Mouse (Mus musculus): ENCODE measurements around the gene Mrpl43. TPM values are rescaled to one million over a fixed set of nuclear protein-coding genes. Genes with fewer than 3 reads are reported as not detected.
"Not testable (repeated sequence)": the region's sequence is repeated elsewhere in the genome, so short reads cannot be mapped to it uniquely, and the experiment has no call there.

The Mrpl43 gene
- polyA plus RNA-seq, 1 experiment from 2014 or later: 60.2 TPM

DNA sequence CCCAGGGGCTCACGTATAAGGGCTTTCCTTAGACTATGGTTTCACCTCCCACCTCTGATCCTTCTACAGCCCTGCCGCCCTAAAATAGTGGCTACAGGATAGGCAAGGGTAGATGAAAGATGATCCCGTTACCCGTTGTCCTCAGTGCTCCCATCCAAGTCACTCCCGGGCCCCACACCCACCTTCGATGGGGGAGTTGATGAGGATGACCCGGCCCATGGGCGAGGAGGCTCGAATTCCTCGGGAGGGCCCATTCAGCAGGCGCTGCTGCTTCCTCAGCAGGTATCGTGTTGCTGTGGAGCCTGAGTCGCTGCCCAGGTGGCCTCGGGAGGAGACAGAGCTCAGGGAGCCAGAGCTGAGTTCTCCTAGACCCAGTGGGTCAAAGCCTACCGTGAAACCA lies 39.0 kb upstream of the Mrpl43 start:
- H3K27me3 ChIP-seq: peaks cover 57% of the 10 kb centered on the region
- no peaks in the 10 kb centered on the region for H3K9me3 ChIP-seq (replicated peaks)
- no peak for ATAC-seq (replicated peaks; ENCODE audit: insufficient number of reproducible peaks, insufficient read depth, low FRiP score, low read depth)
- peaks cover 26% of the 10 kb centered on the region for H3K4me1 ChIP-seq (replicated peaks)
- H3K4me3 ChIP-seq: no peak overlapping the region
- no peaks in the 10 kb centered on the region for H3K36me3 ChIP-seq
- 35% methylated on average over 15 of the region's 15 CpGs for WGBS
- H3K4me2 ChIP-seq: no peak overlapping the region
- no peak overlapping the region for H3K27ac ChIP-seq
- H3K9ac ChIP-seq: no peak overlapping the region

DNA sequence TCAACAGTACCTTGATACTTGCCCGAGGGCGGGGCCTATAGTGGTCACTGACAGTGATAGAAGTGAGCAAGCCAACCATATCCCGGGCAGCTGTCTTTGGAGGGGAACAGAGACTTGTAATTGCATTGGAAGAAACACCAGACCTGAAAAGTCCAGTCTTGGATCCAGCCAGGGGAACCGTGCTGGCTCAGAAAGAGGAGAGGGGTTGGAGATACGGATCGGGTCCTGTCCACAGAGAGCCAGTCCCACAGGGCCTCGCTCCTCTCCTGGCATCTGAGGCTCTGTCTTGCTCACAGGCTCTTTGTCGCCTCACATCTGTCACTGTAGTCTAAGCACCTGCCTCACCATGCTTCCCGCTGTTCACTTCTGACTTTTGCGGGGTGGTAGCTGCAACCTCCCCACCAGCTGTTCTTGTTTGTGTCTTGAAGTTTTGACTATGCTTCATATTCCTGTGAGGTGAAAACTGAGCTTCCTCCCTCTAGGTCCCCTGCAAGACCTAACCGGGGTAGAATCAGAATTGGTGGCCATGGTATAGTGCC lies 38.2 kb upstream of the Mrpl43 start:
- peaks cover 65% of the 10 kb centered on the region for H3K27me3 ChIP-seq
- no peak for ATAC-seq (replicated peaks; ENCODE audit: insufficient number of reproducible peaks, insufficient read depth, low FRiP score, low read depth)

DNA sequence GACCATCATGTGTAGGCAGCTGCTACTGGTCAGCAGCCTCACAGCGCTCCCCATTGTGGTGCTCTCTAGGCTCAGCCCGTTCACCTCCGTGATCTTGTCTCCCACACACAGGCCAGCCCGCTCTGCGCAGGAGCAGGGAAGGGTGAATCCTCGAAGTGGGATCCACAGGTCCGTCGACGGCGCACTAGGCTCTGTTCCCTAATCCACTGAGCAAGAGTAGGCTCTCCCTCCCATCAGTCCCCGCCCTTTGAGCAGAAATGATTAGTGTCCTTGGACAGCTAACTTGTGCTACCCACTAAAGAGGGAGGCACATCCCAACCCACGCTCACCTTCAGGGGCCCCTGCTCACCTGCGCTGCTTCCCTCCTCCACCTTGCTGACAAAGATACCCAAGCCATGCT lies 34.0 kb upstream of the Mrpl43 start:
- Histone ChIP-seq H3K27ac (no peak overlapping the region), H3K9me3 (replicated peaks) (no peaks in the 10 kb centered on the region), H3K36me3 (no peaks in the 10 kb centered on the region), H3K27me3 (peaks cover 84% of the 10 kb centered on the region), H3K4me1 (replicated peaks) (no peaks in the 10 kb centered on the region), H3K4me2 (no peak overlapping the region), H3K4me3 (no peak overlapping the region), H3K9ac (no peak overlapping the region)
- 51% methylated on average over 13 of the region's 13 CpGs for WGBS
- no peak for ATAC-seq (replicated peaks; ENCODE audit: insufficient number of reproducible peaks, insufficient read depth, low FRiP score, low read depth)

More for the DNA sequence above, 38.2 kb upstream of the Mrpl43 start:
- Histone ChIP-seq H3K4me2 (no peak overlapping the region), H3K27ac (no peak overlapping the region), H3K9ac (no peak overlapping the region), H3K9me3 (replicated peaks) (no peaks in the 10 kb centered on the region), H3K4me3 (no peak overlapping the region), H3K36me3 (no peaks in the 10 kb centered on the region), H3K4me1 (replicated peaks) (peaks cover 25% of the 10 kb centered on the region)
- WGBS: 68% methylated on average over 11 of the region's 11 CpGs

- H3K9me3 ChIP-seq (replicated peaks); ATAC-seq (replicated peaks; ENCODE audit: insufficient number of reproducible peaks, insufficient read depth, low FRiP score, low read depth); H3K27ac ChIP-seq; H3K9ac ChIP-seq; H3K4me2 ChIP-seq; H3K36me3 ChIP-seq; H3K4me3 ChIP-seq; H3K4me1 ChIP-seq (replicated peaks): not testable (repeated sequence)
- H3K27me3 ChIP-seq: peaks cover 64% of the 10 kb centered on the region
- 83% methylated on average over 7 of the region's 7 CpGs for WGBS
Measured at GRCm38 (mm10) chr19:45038198-45038597, 32.0 kb upstream of the Mrpl43 start.

GRCm38 (mm10) chr19:45036867-45037266 lies 30.6 kb upstream of the Mrpl43 start:
- 27% methylated on average over 16 of the region's 16 CpGs for WGBS
- no peak overlapping the region for H3K9ac ChIP-seq
- no peak overlapping the region for H3K4me3 ChIP-seq
- peaks cover 52% of the 10 kb centered on the region for H3K27me3 ChIP-seq
- H3K36me3 ChIP-seq: no peaks in the 10 kb centered on the region
- H3K9me3 ChIP-seq (replicated peaks): no peaks in the 10 kb centered on the region
- H3K27ac ChIP-seq: no peak overlapping the region
- no peak for ATAC-seq (replicated peaks; ENCODE audit: insufficient number of reproducible peaks, insufficient read depth, low FRiP score, low read depth)
- peaks cover 13% of the 10 kb centered on the region for H3K4me1 ChIP-seq (replicated peaks)
- no peak overlapping the region for H3K4me2 ChIP-seq

DNA sequence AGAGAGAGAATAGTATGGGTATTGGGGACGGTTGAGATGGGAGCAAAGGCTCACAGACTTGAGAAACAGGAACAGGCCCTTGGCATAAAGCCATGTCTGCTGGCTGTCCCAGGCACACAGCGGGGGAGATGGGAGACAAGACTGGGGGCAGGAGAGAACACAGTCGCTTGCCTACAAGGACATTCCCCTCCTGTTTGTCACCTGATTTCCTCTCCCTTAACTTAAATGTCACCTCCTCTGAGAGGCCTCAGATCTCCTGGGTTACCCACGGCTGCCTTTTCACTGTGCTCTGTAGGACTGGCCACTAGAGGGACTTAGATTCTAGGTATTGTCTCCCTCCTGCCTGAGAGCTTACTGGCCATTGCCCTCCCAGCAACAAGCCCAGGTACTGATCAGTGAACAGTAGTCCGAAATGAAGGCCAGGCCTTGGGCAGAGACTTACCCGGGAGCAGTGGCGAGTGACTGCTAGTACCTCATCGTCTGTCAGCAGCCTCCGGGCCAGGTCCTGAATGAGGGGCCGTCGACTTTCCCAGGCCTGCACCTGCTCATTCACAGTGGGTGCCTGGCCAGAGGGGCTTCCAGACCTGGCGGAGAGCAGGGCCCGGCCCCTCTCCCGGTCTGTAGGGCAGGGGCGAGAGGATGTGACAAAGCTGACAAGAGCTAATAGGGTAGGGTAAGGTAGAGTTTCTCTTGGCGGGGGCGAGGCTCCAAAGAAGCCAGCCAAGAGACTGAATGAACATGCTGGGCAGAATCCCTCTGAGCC lies 26.5 kb upstream of the Mrpl43 start:
- ATAC-seq (replicated peaks; ENCODE audit: insufficient number of reproducible peaks, insufficient read depth, low FRiP score, low read depth): no peak
- peaks cover 7% of the 10 kb centered on the region for H3K36me3 ChIP-seq
- peaks cover 17% of the 10 kb centered on the region for H3K27me3 ChIP-seq
- peaks cover 32% of the 10 kb centered on the region for H3K4me1 ChIP-seq (replicated peaks)
- H3K27ac ChIP-seq: peak overlapping the region; percentile 54
- H3K9me3 ChIP-seq (replicated peaks): no peaks in the 10 kb centered on the region
- H3K4me2 ChIP-seq: 0 out of 2 replicates have a peak overlapping the region, but pooled peaks have one; percentile 15
- no peak overlapping the region for H3K4me3 ChIP-seq
- H3K9ac ChIP-seq: 0 out of 2 replicates have a peak overlapping the region, but pooled peaks have one; percentile 28
- WGBS: 47% methylated on average over 17 of the region's 17 CpGs

- Histone ChIP-seq H3K9ac (no peak overlapping the region), H3K4me1 (replicated peaks) (peaks cover 37% of the 10 kb centered on the region), H3K4me3 (no peak overlapping the region), H3K27me3 (peaks cover 11% of the 10 kb centered on the region), H3K27ac (no peak overlapping the region), H3K9me3 (replicated peaks) (no peaks in the 10 kb centered on the region), H3K4me2 (no peak overlapping the region), H3K36me3 (peaks cover 16% of the 10 kb centered on the region)
- peak; percentile 35; the same call in 1 of the 2 replicates for ATAC-seq (replicated peaks; ENCODE audit: insufficient number of reproducible peaks, insufficient read depth, low FRiP score, low read depth)
- 15% methylated on average over 4 of the region's 4 CpGs for WGBS
Measured at GRCm38 (mm10) chr19:45031780-45032179, 25.5 kb upstream of the Mrpl43 start.

DNA sequence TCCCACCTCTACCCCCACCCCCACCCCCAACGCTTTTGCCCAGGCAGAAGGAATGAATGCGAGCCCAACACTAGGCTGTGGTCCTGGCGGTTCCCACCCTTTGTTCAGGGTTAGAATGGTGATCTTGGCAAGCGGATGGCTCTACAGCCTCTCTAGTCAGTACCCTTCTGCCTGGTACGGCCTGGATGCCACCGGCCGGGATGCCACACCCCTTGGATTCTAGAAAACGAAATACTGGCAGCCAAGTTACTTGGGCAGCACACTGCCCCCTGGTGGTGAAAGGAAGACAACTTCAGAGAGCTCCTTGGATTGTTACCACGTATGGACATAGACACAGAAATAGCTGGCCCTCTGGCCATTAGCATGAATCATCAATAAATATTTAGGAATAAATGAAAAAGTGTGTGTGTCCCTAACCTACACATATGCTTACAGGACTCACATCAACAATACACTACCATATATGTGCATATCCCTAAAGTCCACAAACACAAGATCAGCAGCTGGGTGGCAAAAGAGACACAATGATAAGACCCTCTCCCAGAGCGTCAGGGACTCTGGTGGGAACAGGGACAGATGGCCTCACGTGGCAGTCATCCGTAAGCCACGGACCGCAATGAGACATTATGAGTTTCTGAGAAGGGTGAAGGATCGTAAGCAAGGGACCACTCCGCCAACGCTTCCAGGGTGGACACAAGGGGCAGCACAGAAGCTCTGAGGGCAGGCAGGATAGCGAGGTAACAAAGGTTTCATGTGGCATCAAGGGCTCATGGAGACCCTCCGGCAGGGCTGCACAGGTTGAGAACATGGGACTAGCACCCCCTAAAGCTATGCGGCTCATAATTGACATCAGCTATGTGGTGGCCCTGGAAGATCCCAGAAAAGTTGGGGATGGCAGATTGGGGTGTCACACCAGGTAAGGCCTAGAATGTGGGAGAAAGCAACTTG lies 24.8 kb upstream of the Mrpl43 start:
- Histone ChIP-seq H3K36me3 (peaks cover 24% of the 10 kb centered on the region), H3K27ac (peak overlapping the region; percentile 35), H3K9me3 (replicated peaks) (no peaks in the 10 kb centered on the region), H3K4me2 (peak overlapping the region; percentile 57), H3K4me3 (peak overlapping the region; percentile 16), H3K27me3 (peaks cover 4% of the 10 kb centered on the region; the same call in 1 of the 2 replicates), H3K9ac (no peak overlapping the region), H3K4me1 (replicated peaks) (peaks cover 39% of the 10 kb centered on the region)
- 36% methylated on average over 20 of the region's 20 CpGs for WGBS
- peak; percentile 40 for ATAC-seq (replicated peaks; ENCODE audit: insufficient number of reproducible peaks, insufficient read depth, low FRiP score, low read depth)

DNA sequence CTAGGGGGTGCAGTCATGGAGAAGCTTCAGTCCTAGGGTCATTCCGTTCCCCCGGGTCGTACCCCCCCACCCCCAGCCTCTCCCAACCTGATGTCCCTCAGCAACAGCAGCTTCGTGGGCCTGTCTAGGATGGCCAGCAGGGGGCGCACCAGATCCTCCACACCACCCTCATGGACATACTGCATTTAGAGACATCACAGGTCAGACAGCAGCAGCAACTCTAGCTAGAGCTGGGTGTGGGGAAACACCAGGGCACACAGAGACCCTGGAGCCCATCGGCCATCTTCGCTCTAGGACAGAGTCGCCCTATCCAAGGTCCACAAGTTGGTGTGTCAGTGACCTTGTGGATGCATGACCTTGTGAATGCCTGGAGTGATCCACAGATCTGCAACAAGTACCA lies 23.9 kb upstream of the Mrpl43 start:
- WGBS: 34% methylated on average over 8 of the region's 8 CpGs
- no peaks in the 10 kb centered on the region for H3K27me3 ChIP-seq
- H3K27ac ChIP-seq: peak overlapping the region; percentile 35
- no peak overlapping the region for H3K9ac ChIP-seq
- H3K36me3 ChIP-seq: peaks cover 33% of the 10 kb centered on the region
- H3K4me2 ChIP-seq: peak overlapping the region; percentile 57
- peaks cover 39% of the 10 kb centered on the region for H3K4me1 ChIP-seq (replicated peaks)
- no peaks in the 10 kb centered on the region for H3K9me3 ChIP-seq (replicated peaks)
- H3K4me3 ChIP-seq: no peak overlapping the region
- ATAC-seq (replicated peaks; ENCODE audit: insufficient number of reproducible peaks, insufficient read depth, low FRiP score, low read depth): peak; percentile 14; the same call in 1 of the 2 replicates

GRCm38 (mm10) chr19:45029571-45029970 lies 23.3 kb upstream of the Mrpl43 start:
- no peak for ATAC-seq (replicated peaks; ENCODE audit: insufficient number of reproducible peaks, insufficient read depth, low FRiP score, low read depth)
- no peak overlapping the region for H3K9ac ChIP-seq
- H3K4me3 ChIP-seq: no peak overlapping the region
- H3K4me2 ChIP-seq: no peak overlapping the region
- no peaks in the 10 kb centered on the region for H3K9me3 ChIP-seq (replicated peaks)
- no peak overlapping the region for H3K27ac ChIP-seq
- H3K4me1 ChIP-seq (replicated peaks): peaks cover 39% of the 10 kb centered on the region
- H3K36me3 ChIP-seq: peaks cover 37% of the 10 kb centered on the region
- 59% methylated on average over 9 of the region's 9 CpGs for WGBS
- H3K27me3 ChIP-seq: no peaks in the 10 kb centered on the region

- H3K4me1 ChIP-seq (replicated peaks): peaks cover 43% of the 10 kb centered on the region
- no peaks in the 10 kb centered on the region for H3K27me3 ChIP-seq
- no peak overlapping the region for H3K27ac ChIP-seq
- WGBS: 51% methylated on average over 19 of the region's 19 CpGs
- H3K4me3 ChIP-seq: no peak overlapping the region
- H3K4me2 ChIP-seq: no peak overlapping the region
- no peak for ATAC-seq (replicated peaks; ENCODE audit: insufficient number of reproducible peaks, insufficient read depth, low FRiP score, low read depth)
- no peaks in the 10 kb centered on the region for H3K9me3 ChIP-seq (replicated peaks)
- H3K9ac ChIP-seq: no peak overlapping the region
- peaks cover 44% of the 10 kb centered on the region for H3K36me3 ChIP-seq
Measured at GRCm38 (mm10) chr19:45028746-45029145, 22.5 kb upstream of the Mrpl43 start.
